Mouse (Mus musculus) hindbrain, embryonic 14.5 days (tissue): ENCODE data around the gene Sfxn5. TPM values are rescaled to one million over a fixed set of nuclear protein-coding genes. Genes with fewer than 3 reads are reported as not detected.
A peak's percentile ranks its signal among the peaks of the same experiment; 100 is the strongest.

Experiments used
- ATAC-seq: fragments of 200-750 bp; cut with Nextera tagmentation; 2 replicates; pipeline ENCODE4 v1.8.0; 2017; ENCODE audit warnings: moderate number of reproducible peaks, mild to moderate bottlenecking, moderate TSS enrichment, moderate library complexity; ENCODE audit not compliant: low FRiP score
- DNase-seq: peaks from one replicate; pipeline ENCODE4 v3.0.0-alpha.2; 2015; ENCODE audit warnings: low spot score
- H3K27ac ChIP-seq: fragments of 300-500 bp; sonication (generic); 2 replicates; pipeline ENCODE4 v1.5.1; 2014; ENCODE audit warnings: mild to moderate bottlenecking, moderate library complexity
- H3K27me3 ChIP-seq: fragments of 300-500 bp; sonication (generic); 2 replicates; pipeline ENCODE4 v1.6.1; 2014; ENCODE audit warnings: mild to moderate bottlenecking, low read length, mixed read lengths; ENCODE audit not compliant: control insufficient read depth, insufficient read depth
- H3K36me3 ChIP-seq: fragments of 300-500 bp; sonication (generic); replicated peaks from 2 replicates; pipeline ENCODE4 v1.6.1; 2014; ENCODE audit not compliant: control insufficient read depth, insufficient read depth
- H3K4me1 ChIP-seq: fragments of 300-500 bp; sonication (generic); replicated peaks from 2 replicates; pipeline ENCODE4 v1.6.1; 2014; ENCODE audit warnings: antibody characterized with exemption, low read length, mixed read lengths; ENCODE audit not compliant: control insufficient read depth, insufficient read depth
- H3K4me2 ChIP-seq: fragments of 300-500 bp; sonication (generic); replicated peaks from 2 replicates; pipeline ENCODE4 v1.6.1; 2014; ENCODE audit warnings: mild to moderate bottlenecking, moderate library complexity
- H3K4me3 ChIP-seq: fragments of 300-500 bp; sonication (generic); replicated peaks from 2 replicates; pipeline ENCODE4 v1.5.1; 2014; ENCODE audit warnings: mild to moderate bottlenecking, low read length
- H3K9ac ChIP-seq: fragments of 300-500 bp; sonication (generic); 2 replicates; pipeline ENCODE4 v1.6.1; 2014
- H3K9me3 ChIP-seq: fragments of 300-500 bp; sonication (generic); 2 replicates; pipeline ENCODE4 v1.6.1; 2016; ENCODE audit warnings: low read length; ENCODE audit not compliant: control insufficient read depth
- WGBS: fragments of 180-500 bp; shearing (Covaris S2); extraction: QIAGEN DNeasy Blood & Tissue Kit; methylation state at CpG from one replicate; pipeline ENCODE4 v1.1.7; 2014; 5-methylcytosine and 5-hydroxymethylcytosine counted together
- polyA plus RNA-seq: library from polyadenylated mRNA; unstranded; fragments of >200 nt; fragmentation: Nextera tagmentation; extraction: Ambion mirVana; gene quantifications from 2 replicates; pipeline ENCODE4 v1.2.1, GENCODE M21; 2014

The Sfxn5 gene
- polyA plus RNA-seq, 1 experiment from 2014 or later, result 30.4 TPM

DNA sequence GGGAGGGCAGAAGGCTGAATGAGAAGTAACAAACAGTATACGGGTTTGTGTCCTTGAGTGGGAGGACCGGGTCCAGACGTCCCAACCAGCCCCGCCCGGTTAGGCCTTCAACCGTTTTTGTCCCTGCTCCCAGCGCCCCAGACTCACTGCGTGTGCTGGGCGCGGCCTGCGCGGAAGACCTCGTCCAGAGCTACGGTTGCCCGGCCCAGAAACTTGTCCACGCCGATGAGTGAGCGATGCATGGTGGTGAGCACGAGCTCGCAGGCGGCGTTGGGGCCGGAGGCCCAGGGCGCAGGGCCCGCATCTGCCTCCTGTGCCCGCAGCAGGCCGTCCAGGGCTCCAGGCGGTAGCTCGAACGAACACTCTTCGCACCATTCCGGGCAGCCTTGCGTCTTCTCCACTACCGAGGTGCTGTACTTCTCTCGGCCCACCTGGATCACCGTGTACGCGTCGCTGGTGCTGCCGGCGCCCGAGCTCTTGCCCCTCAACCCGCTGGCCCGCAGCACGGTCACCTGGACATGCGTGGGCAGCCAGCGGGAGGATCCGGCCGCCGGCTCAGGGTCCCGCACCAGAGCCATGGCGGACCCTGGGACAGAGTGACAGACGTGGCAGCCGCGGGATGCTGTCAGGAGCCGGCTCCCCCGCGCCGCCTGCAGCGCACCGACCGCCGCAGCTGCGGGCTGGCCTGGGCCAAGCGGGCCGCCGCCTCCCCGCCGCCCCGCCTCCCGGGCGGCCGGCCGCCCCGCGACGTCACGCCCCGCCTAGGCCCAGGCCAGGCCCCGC, 40.9 kb upstream of the Sfxn5 start, which contains the start of gene Rab11fip5:
TSS of gene Rab11fip5 (minus strand) at position 684 of the 783 bp plus-strand sequence.
- 1% methylated on average over 75 of the region's 80 CpGs for WGBS
- peak within 1 kb of the TSS; percentile 86 for H3K4me3 ChIP-seq
- peaks cover 32% of the 10 kb centered on the region for H3K4me1 ChIP-seq
- H3K9me3 ChIP-seq, result no peaks in the 10 kb centered on the region
- H3K36me3 ChIP-seq, result no peaks in the 10 kb centered on the region
- DNase-seq (no peak), ATAC-seq (no peak; the same call in none of the 2 replicates)
- H3K9ac ChIP-seq, result peak within 1 kb of the TSS; percentile 91
- H3K4me2 ChIP-seq, result peak within 1 kb of the TSS; percentile 75
- peak within 1 kb of the TSS; percentile 69 for H3K27ac ChIP-seq
- H3K27me3 ChIP-seq, result no peaks in the 10 kb centered on the region

DNA sequence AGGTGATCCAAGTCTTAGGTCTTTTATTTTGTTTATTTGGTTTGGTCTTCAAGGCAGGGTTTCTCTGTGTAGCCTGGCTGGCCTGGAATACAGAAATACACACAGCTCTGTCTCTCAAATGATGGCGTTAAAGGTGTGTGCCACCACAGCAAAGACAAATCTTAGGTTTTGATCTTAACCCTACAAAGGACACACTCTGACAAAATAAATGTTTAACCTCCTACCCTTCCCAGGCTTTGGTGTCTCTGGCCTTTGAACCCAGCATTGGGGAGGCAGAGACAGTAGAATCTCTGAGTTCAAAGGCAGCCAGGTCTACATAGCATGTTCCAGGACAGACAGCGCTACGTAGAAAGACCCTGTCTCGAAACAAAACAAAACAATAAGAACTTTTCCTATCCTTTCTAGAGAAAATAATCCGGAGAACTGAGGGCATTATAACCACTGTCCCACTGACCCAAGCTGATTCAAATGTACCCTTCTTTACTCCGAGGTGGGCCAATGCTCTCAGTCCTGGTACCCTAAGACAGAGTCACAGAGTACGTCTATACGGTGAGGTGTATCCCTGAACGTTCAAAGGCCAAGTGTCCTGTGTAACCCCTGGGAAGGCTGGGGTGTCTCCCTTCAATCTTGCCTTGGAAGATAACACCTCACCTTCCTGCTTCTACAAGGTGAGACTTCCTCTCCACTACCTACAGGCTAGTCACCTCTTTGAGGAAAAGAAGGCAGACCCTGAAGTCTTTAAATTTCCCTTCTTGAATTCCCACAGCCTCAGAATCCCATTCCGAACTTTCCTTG, 40.0 kb upstream of the Sfxn5 start:
- Histone ChIP-seq H3K27ac (no peak overlapping the region), H3K4me3 (peak overlapping the region; percentile 86), H3K36me3 (no peaks in the 10 kb centered on the region), H3K27me3 (no peaks in the 10 kb centered on the region), H3K9me3 (no peaks in the 10 kb centered on the region), H3K4me2 (peak overlapping the region; percentile 75), H3K9ac (peak overlapping the region; percentile 91), H3K4me1 (peaks cover 32% of the 10 kb centered on the region)
- 85% methylated on average over 10 of the region's 10 CpGs for WGBS
- ATAC-seq (no peak), DNase-seq (no peak)

DNA sequence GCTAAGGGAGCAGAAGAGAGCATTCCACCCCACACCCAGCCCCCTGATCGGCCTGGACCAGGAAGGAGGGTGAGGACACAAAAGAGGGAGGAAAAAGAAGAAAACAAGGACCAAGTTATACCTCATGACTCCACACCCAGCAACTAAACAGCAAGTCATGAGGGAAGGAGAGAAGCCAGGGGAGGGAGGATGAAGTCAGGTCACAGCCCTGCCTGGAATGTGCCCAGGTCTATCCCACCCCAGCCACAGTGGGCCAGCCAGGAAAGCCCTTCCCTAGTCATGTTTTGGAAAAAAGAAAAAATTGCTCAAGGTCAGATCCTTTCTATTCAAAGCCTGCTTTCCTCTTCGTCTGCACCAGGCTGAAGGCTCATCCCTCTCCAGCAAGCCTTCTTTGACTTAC, 39.3 kb upstream of the Sfxn5 start:
- no peak for DNase-seq
- peak overlapping the region; percentile 75 for H3K4me2 ChIP-seq
- no peaks in the 10 kb centered on the region for H3K36me3 ChIP-seq
- ATAC-seq, result no peak
- no peaks in the 10 kb centered on the region for H3K27me3 ChIP-seq
- no peak overlapping the region for H3K27ac ChIP-seq
- no peak overlapping the region; the same call in 1 of the 2 replicates for H3K4me3 ChIP-seq
- 85% methylated on average over 2 of the region's 2 CpGs for WGBS
- no peaks in the 10 kb centered on the region for H3K9me3 ChIP-seq
- H3K4me1 ChIP-seq, result peaks cover 32% of the 10 kb centered on the region
- 0 out of 2 replicates have a peak overlapping the region, but pooled peaks have one; percentile 14 for H3K9ac ChIP-seq

GRCm38 (mm10) chr6:85371859-85372405, 38.7 kb upstream of the Sfxn5 start:
- ATAC-seq (no peak), DNase-seq (no peak)
- Histone ChIP-seq H3K9me3 (no peaks in the 10 kb centered on the region), H3K4me3 (no peak overlapping the region), H3K4me1 (peaks cover 32% of the 10 kb centered on the region), H3K36me3 (no peaks in the 10 kb centered on the region), H3K9ac (no peak overlapping the region), H3K4me2 (peak overlapping the region; percentile 75), H3K27me3 (no peaks in the 10 kb centered on the region), H3K27ac (no peak overlapping the region)
- 90% methylated on average over 6 of the region's 6 CpGs for WGBS

DNA sequence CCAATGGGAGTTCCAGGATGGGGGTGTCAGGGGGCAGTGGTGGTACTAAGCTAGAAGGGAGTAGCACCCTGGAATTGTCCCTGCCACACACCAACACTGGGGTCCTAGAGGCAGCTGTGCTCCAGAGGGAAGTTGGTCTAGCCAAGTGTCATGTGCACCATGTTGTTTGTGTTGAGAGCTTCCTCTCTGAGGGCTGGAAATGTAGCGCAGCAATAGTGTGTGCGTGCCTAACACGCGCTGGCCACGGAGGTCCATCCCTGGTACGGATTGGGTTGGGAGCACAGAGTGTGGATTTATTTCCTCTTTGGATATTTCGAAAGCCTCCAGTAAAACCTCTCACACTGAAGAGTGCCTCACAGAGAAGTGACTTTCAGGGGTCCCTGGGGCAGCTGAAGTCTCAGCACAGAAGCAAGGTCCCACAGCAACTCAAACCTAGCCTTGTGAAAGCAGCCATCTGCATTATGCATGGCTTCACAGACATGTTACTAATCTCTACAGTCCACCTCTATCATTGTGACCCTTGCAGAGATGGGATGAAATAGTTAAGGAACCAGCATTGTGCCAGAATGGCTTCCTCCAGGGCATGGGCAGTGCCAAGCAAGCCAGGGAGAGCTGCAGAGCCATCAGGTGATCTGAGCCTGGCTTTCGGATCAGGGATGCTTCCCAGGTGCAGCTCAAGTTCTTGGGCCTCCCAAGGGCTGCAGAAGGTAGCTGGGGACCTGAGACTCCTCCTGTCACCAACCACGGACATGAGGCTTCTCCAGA, 37.6 kb upstream of the Sfxn5 start:
- H3K4me3 ChIP-seq, result no peak overlapping the region
- no peaks in the 10 kb centered on the region for H3K27me3 ChIP-seq
- no peaks in the 10 kb centered on the region for H3K9me3 ChIP-seq
- H3K4me1 ChIP-seq, result peaks cover 32% of the 10 kb centered on the region
- 91% methylated on average over 9 of the region's 9 CpGs for WGBS
- H3K36me3 ChIP-seq, result no peaks in the 10 kb centered on the region
- DNase-seq (no peak), ATAC-seq (no peak)
- H3K4me2 ChIP-seq, result no peak overlapping the region
- no peak overlapping the region for H3K9ac ChIP-seq
- H3K27ac ChIP-seq, result no peak overlapping the region

- DNase-seq, result no peak
- Histone ChIP-seq H3K27ac (no peak overlapping the region), H3K9me3 (no peaks in the 10 kb centered on the region), H3K4me3 (no peak overlapping the region), H3K4me2 (no peak overlapping the region), H3K36me3 (no peaks in the 10 kb centered on the region), H3K4me1 (peaks cover 32% of the 10 kb centered on the region), H3K27me3 (no peaks in the 10 kb centered on the region), H3K9ac (no peak overlapping the region)
- no peak for ATAC-seq
- 96% methylated on average over 5 of the region's 5 CpGs for WGBS
Observed at GRCm38 (mm10) chr6:85370041-85370440, 36.8 kb upstream of the Sfxn5 start.

GRCm38 (mm10) chr6:85369181-85369860, 36.1 kb upstream of the Sfxn5 start:
- Histone ChIP-seq H3K9me3 (no peaks in the 10 kb centered on the region), H3K27me3 (no peaks in the 10 kb centered on the region), H3K27ac (no peak overlapping the region), H3K9ac (no peak overlapping the region), H3K4me1 (peaks cover 32% of the 10 kb centered on the region), H3K4me3 (no peak overlapping the region), H3K4me2 (no peak overlapping the region), H3K36me3 (no peaks in the 10 kb centered on the region)
- no peak for ATAC-seq
- WGBS, result 80% methylated on average over 5 of the region's 5 CpGs
- no peak for DNase-seq

GRCm38 (mm10) chr6:85368722-85369121, 35.5 kb upstream of the Sfxn5 start:
- DNase-seq, result no peak
- no peaks in the 10 kb centered on the region for H3K9me3 ChIP-seq
- H3K9ac ChIP-seq, result no peak overlapping the region
- no peak overlapping the region for H3K27ac ChIP-seq
- H3K4me2 ChIP-seq, result no peak overlapping the region
- H3K36me3 ChIP-seq, result no peaks in the 10 kb centered on the region
- no peaks in the 10 kb centered on the region for H3K27me3 ChIP-seq
- peaks cover 30% of the 10 kb centered on the region for H3K4me1 ChIP-seq
- H3K4me3 ChIP-seq, result no peak overlapping the region
- no peak for ATAC-seq
- WGBS, result 67% methylated on average over 5 of the region's 5 CpGs
